Mouse (Mus musculus) heart, postnatal 0 days (tissue): ENCODE measurements around the gene Ankrd39. TPM values are rescaled to one million over a fixed set of nuclear protein-coding genes. Genes with fewer than 3 reads are reported as not detected.

Experiments
- ATAC-seq: fragments of 200-750 bp; cut with Nextera tagmentation; 2 replicates; pipeline ENCODE4 v1.8.0; 2017; ENCODE audit warnings: low read depth, moderate number of reproducible peaks, moderate library complexity; ENCODE audit not compliant: insufficient read depth
- DNase-seq: peaks from one replicate; pipeline ENCODE4 v3.0.0-alpha.2; 2016; ENCODE audit warnings: low spot score
- H3K27ac ChIP-seq: fragments of 300-500 bp; sonication (generic); 2 replicates; pipeline ENCODE4 v1.5.1; 2014; ENCODE audit warnings: low read depth, mild to moderate bottlenecking
- H3K27me3 ChIP-seq: fragments of 300-500 bp; sonication (generic); 2 replicates; pipeline ENCODE4 v1.6.1; 2014; ENCODE audit warnings: low read length, mixed read lengths; ENCODE audit not compliant: control insufficient read depth, insufficient read depth
- H3K36me3 ChIP-seq: fragments of 300-500 bp; sonication (generic); replicated peaks from 2 replicates; pipeline ENCODE4 v1.6.1; 2014; ENCODE audit warnings: low read length, mixed read lengths; ENCODE audit not compliant: control insufficient read depth, insufficient read depth
- H3K4me1 ChIP-seq: fragments of 300-500 bp; sonication (generic); 2 replicates; pipeline ENCODE4 v1.6.1; 2014; ENCODE audit warnings: antibody characterized with exemption; ENCODE audit not compliant: control insufficient read depth, insufficient read depth
- H3K4me2 ChIP-seq: fragments of 300-500 bp; sonication (generic); 2 replicates; pipeline ENCODE4 v1.6.1; 2014; ENCODE audit warnings: low read depth, mild to moderate bottlenecking, low read length, moderate library complexity
- H3K4me3 ChIP-seq: fragments of 300-500 bp; sonication (generic); 2 replicates; pipeline ENCODE4 v1.5.1; 2014; ENCODE audit warnings: low read depth, low read length
- H3K9ac ChIP-seq: fragments of 300-500 bp; sonication (generic); replicated peaks from 2 replicates; pipeline ENCODE4 v1.6.1; 2014; ENCODE audit warnings: low read depth, low read length, mixed read lengths
- H3K9me3 ChIP-seq: fragments of 300-500 bp; sonication (generic); replicated peaks from 2 replicates; pipeline ENCODE4 v1.6.1; 2016; ENCODE audit warnings: low read length; ENCODE audit not compliant: control insufficient read depth
- CTCF ChIP-seq: IDR thresholded peaks from 2 replicates; pipeline ENCODE4 v1.5.1; 2016; ENCODE audit warnings: antibody characterized with exemption, control low read depth, low read depth
- EP300 ChIP-seq: IDR thresholded peaks from 2 replicates; pipeline ENCODE4 v1.6.1; 2016; ENCODE audit warnings: antibody characterized with exemption, low read depth
- WGBS: fragments of 180-500 bp; shearing (Covaris S2); extraction: QIAGEN DNeasy Blood & Tissue Kit; methylation state at CpG from one replicate; pipeline ENCODE4 v1.1.7; 2014; 5-methylcytosine and 5-hydroxymethylcytosine counted together
- polyA plus RNA-seq: library from polyadenylated mRNA; unstranded; fragments of >200 nt; fragmentation: Nextera tagmentation; extraction: Ambion mirVana; gene quantifications from 2 replicates; pipeline ENCODE4 v1.2.1, GENCODE M21; 2015
- total RNA-seq: library from RNA; depleted of rRNA; stranded (reverse); fragments of >200 nt; gene quantifications from 2 replicates; pipeline ENCODE4 v1.2.3, GENCODE M21; 2014; ENCODE audit warnings: low replicate concordance

The Ankrd39 gene
- total and polyA plus RNA-seq, 2 experiments from 2014 or later, result 29.0 to 32.7 TPM

DNA sequence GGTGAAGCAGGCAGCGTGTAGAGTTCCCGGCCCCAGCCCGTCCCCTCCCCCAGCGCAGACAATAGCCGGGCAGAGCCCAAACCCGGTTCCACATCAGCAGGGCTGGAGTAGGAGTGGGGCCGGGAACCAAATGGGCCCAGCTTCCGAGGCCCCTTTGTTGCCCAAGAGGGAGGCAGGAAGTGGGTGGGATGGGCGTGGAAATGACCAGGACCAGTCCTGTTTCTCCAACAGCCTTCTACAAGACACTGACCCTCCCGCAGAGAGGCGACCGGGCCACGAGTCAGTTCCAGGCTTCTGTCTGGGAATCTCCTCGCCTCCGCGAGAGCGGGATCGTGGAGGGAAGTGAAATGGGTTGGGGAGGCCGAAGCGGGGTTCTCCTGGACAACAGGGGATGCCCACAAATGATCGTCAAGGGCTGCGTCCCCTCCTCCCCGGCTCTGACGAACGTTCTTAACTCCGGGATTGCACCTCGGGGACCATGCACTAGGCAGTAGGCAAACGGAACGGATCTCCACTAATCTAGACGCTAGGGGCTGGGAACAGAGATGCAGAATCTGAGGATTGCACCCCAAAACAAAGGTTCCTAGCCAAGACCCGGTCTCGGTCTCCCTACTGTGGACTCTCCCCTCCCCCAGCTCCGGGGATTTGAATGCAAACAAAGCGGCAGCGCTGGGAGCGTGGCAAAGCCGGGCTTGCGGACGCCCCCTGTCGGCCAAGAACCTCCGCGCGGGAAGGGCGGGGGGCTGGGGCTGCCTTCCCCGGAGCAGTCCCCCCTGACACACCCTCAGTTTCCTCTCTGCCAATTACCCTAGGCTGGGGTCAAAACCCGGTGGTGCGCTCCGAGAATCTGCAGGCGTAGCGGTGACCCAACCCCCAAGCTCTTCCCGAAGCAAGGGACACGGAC lies 9.6 kb upstream of the Ankrd39 start:
- DNase-seq (peak; percentile 87), ATAC-seq (peak; percentile 74)
- Histone ChIP-seq H3K36me3 (peaks cover 30% of the 10 kb centered on the region), H3K4me1 (peaks cover 14% of the 10 kb centered on the region; the same call in 1 of the 2 replicates), H3K9me3 (no peaks in the 10 kb centered on the region), H3K4me3 (peak overlapping the region; percentile 83), H3K9ac (peak overlapping the region; percentile 83), H3K27me3 (no peaks in the 10 kb centered on the region), H3K27ac (peak overlapping the region; percentile 95), H3K4me2 (peak overlapping the region; percentile 90)
- WGBS, result under 1% methylated on average over 52 of the region's 52 CpGs
- TF ChIP-seq EP300 (peak; percentile 59; the same call in 1 of the 2 replicates), CTCF (peak; percentile 75)

DNA sequence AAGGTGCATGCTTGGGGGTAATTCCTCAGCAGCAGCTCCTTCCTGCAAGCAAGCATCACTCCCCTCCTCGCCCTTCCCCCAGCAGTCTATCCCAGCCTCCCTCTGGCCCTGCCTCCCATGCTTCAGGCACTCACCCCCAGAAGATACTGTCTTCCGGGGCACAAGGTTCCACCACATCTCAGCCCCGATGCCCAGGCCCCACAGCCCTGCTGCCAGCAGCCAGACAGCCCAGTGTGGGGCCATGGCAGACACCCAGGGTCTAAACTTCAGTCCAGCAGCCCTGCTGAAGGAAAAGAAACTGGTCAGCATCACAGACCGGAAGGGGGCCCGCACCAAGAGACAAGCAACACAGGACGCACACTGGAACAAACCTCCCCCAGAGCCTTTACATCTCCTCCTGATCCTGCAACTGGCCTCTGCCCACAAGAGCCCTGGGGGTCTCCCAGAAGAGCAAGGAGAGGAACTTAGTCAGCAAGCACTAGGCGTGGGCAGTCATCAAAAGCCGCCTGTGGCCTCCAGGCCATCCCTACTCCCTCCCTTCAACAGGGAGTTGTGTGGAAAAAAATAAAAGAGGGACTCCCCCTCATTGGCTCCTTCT lies 8.7 kb upstream of the Ankrd39 start:
- no peak for ATAC-seq
- TF ChIP-seq CTCF (no peak), EP300 (no peak)
- Histone ChIP-seq H3K27me3 (no peaks in the 10 kb centered on the region), H3K27ac (peak overlapping the region; percentile 95), H3K4me3 (peak overlapping the region; percentile 83), H3K4me2 (peak overlapping the region; percentile 90), H3K36me3 (peaks cover 39% of the 10 kb centered on the region), H3K4me1 (peaks cover 12% of the 10 kb centered on the region; the same call in 1 of the 2 replicates), H3K9ac (peak overlapping the region; percentile 83), H3K9me3 (no peaks in the 10 kb centered on the region)
- no peak for DNase-seq
- WGBS, result 8% methylated on average over 8 of the region's 8 CpGs

DNA sequence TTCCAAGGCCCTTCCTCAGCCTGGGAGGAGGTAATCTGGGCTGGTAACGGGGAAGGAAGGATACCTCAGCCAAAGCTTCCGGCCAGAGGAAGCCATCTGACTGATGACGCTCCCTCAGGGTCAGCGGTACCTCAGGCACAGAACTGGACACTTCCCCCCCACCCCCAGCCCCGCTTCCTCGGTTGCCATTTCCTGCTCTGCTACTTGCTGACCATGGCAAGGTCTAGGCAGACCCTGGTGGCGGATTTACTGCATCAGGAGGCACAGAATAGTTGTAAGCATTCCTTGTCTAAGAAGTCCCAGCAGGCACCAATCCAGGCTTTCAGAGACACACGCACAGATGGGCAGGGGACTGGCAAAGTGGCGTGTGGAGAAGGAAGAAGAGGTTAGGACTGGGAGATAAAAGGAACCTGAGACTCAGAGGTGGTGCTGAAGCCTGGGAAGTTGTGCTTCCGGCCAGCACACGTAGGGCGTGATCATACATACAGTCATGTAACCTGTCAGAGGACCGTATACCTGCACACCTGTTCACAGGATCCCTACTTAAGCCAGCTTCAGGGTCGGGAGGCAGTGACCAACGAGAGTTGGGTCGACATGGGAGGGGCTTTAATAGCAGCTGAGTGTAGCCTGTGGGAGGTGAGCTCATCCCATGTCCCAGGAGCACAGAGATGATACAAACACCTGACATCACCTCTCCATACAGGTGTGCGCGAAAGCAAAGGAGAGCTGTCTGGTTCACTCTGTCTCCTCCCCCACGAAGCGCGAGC lies 7.6 kb upstream of the Ankrd39 start:
- TF ChIP-seq CTCF (no peak), EP300 (0 out of 2 replicates have a peak, but pooled peaks have one; percentile 38)
- Histone ChIP-seq H3K4me3 (peak overlapping the region; percentile 83; the same call in 1 of the 2 replicates), H3K4me2 (peak overlapping the region; percentile 90), H3K9ac (0 out of 2 replicates have a peak overlapping the region, but pooled peaks have one; percentile 83), H3K9me3 (no peaks in the 10 kb centered on the region), H3K27ac (peak overlapping the region; percentile 95), H3K36me3 (peaks cover 50% of the 10 kb centered on the region), H3K27me3 (no peaks in the 10 kb centered on the region), H3K4me1 (peaks cover 12% of the 10 kb centered on the region; the same call in 1 of the 2 replicates)
- DNase-seq (no peak), ATAC-seq (no peak)
- WGBS, result 65% methylated on average over 21 of the region's 21 CpGs

DNA sequence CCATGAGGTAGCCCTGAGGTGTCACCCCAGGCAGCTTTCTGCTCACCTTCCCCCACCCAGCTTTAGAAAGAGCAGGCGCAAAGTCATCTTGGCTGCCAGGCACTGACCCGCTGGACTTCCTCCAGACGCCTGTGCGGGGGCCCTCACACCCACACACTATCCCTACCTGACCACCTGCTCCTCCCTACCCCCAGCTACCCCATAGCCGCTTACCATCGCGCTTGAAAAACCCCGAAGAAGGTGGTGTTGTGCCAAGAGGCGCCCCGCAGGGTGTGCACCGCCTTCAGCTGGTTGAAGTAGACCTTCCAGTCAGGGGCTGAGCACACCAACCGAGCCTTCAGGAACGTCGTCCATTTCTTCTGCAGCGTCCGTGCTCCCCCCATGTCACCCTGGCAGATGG lies 5.3 kb upstream of the Ankrd39 start:
- 85% methylated on average over 16 of the region's 16 CpGs for WGBS
- Histone ChIP-seq H3K4me2 (no peak overlapping the region), H3K9ac (no peak overlapping the region), H3K9me3 (no peaks in the 10 kb centered on the region), H3K4me3 (no peak overlapping the region), H3K27me3 (no peaks in the 10 kb centered on the region), H3K4me1 (peaks cover 9% of the 10 kb centered on the region; the same call in 1 of the 2 replicates), H3K27ac (no peak overlapping the region), H3K36me3 (peaks cover 65% of the 10 kb centered on the region)
- ATAC-seq (no peak), DNase-seq (no peak)
- TF ChIP-seq CTCF (no peak), EP300 (no peak)

DNA sequence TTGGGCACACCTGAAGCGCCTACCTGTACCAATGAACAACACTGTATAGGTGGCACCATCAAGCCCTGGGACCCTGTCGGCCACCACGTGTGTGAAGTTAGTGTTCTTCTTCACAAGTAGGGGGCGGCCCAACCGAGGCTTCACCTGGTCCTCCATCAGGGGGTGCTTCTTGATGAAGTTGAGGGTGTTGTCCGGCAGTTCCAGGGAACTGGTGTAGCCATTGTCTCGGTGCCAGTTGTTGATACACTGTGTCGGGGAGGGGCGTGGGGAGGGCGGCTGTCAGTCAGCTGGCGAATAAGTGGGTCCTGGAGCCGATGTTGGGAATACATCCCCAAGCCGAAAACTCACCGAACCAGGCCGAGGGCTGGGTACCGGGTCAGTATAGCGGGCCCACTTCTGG lies 4.7 kb upstream of the Ankrd39 start:
- peaks cover 65% of the 10 kb centered on the region for H3K36me3 ChIP-seq
- peaks cover 9% of the 10 kb centered on the region; the same call in 1 of the 2 replicates for H3K4me1 ChIP-seq
- DNase-seq (no peak), ATAC-seq (no peak)
- H3K27me3 ChIP-seq, result no peaks in the 10 kb centered on the region
- TF ChIP-seq EP300 (no peak), CTCF (no peak)
- no peak overlapping the region for H3K4me2 ChIP-seq
- no peak overlapping the region for H3K9ac ChIP-seq
- no peaks in the 10 kb centered on the region for H3K9me3 ChIP-seq
- 86% methylated on average over 17 of the region's 17 CpGs for WGBS
- H3K27ac ChIP-seq, result no peak overlapping the region
- no peak overlapping the region for H3K4me3 ChIP-seq
